Mouse (Mus musculus) T-helper 1 cell (primary cell): ENCODE measurements around the gene Ssh3.
"Not testable (repeated sequence)": the region's sequence is repeated elsewhere in the genome, so short reads cannot be mapped to it uniquely, and the experiment has no call there.

Experiments used
- in situ Hi-C: fragments of 300-600 bp; cut with MboI, MseI; formaldehyde crosslinking; loops from one replicate; pipeline ENCODE4 v1.15.1; 2025; ENCODE audit warnings: high pct_unique_total_duplicates

Ssh3 gene

DNA sequence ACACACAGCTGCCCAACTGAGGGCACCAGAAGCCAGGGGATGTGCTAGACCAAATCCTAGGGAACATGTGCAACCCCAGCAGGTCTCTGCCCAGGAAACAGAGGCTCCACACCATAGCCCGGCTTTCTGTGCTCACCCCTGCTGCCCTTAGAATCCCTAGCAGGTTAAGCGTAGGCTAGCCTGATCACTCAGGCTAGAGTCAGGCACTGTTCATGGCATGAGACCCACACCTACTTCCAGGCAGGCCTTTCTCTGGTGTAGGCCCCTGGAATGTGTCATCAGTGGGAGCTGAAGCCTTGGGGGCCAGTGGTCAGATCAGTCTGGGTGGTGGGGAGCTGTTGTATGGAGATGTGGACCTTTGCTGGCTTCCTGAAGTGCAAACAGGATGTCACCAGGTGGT lies 27.6 kb upstream of the Ssh3 start:
- in situ Hi-C loops: no loop called here

DNA sequence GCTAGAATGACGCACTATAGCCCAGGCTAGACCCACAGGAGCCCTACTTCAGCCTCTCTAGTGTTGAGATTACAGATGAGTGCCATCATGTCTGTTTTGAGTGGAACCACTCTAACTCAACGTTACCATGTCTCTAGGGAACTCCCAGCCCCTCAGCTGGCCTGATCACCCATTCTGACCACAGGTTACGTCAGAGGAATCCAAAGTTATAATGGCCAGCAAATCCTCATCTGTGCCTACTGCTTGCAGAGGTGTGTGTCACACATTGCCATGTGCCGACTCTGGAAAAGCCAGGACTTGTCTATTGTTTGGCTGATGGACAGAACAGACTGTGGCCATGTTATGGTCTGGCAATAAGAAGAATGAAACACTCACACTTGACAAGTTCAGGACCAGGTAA lies 26.4 kb upstream of the Ssh3 start:
- in situ Hi-C loops: no loop called here

DNA sequence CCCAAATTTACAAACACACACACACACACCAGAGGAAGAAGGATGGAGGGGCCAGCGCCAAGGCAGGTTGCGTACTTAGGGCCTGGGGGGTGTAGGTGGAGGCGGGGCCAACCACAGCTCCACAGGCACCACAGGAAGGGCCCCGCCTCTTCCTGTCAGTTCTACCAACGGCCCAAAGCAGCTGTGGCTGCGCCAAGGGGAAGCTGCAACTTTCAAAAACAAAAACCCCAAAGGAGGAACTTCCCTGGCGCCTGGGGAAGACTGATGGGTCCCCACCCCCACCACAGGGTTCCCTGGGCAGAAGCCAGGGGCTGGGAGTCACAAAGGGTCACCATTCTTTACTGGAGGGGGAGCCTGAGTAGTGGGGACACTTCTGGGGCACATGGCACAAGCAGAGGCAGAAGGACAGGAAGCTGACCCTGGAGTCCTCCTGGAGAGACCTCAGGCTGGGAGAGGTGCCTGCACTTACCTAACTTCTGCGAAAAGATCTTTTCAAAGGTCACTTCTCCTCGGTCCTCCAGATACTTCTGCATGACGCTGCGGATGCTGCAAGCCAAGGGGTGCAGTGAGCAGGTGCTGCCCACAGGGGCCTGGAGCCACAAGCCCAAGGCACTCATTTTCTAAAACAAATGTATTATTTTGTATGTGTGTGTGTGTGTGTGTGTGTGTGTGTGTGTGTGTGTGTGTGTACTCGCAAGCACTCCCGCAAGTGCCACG lies 25.6 kb upstream of the Ssh3 start:
- in situ Hi-C loops: no loop called here

DNA sequence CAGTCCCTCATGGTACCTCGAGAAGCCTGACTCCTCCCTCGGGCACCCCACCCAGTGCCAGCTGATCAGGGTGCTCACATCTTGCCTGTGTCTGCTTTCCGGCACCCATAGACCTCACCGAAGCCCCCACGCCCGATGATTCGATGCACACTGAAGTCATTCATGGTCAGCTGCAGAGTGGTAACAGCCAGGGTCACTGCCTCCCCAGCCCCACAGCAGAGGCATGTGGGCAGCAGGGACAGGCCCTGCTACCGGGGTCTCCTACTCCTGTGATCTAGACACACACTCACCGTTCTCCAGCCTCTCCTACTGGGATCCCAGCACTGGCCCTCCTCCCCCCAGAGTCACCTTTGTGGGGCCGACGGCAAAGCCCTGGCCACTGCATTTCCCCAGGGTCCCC lies 22.2 kb upstream of the Ssh3 start:
- in situ Hi-C loops: no loop called here

DNA sequence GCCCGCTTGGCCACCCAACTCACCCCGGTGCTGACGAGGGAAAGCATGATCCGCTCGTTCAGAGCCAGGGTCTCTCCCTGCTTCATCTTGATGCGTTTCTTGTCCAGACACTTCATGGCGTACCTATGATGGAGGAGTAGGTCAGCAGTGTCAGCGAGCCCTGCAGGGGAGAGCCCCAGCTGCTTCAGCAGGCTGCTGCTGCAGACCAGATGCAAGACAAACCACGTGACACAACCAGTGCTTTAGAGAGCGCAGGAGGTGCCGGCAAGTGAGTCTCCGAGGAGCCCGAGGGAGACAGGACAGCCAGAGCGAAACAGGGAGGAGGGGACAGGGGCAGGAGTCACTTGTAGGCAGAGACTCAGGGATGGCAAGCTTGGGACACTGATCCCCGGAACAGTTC lies 21.8 kb upstream of the Ssh3 start:
- in situ Hi-C loops: no loop called here

DNA sequence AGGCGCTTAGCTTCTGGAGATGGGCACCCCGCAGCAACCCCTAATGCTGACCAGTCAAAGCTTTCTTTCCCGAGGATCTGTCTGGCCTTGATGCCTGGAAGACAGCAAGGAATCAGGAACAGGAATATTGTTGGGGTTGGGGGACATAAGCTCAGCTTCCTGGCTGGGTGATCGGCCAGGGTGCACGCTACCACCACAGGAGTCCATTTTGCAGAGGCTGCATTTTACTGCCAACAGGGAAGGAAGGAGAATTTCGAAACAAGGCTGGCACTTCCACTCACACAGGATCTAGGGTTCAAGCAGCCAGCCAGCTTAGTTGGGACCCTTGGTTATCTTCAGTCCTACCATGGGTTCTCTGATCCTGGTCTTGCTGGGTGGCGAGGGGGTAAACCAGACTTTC lies 14.7 kb upstream of the Ssh3 start:
- in situ Hi-C loops: no loop called here

DNA sequence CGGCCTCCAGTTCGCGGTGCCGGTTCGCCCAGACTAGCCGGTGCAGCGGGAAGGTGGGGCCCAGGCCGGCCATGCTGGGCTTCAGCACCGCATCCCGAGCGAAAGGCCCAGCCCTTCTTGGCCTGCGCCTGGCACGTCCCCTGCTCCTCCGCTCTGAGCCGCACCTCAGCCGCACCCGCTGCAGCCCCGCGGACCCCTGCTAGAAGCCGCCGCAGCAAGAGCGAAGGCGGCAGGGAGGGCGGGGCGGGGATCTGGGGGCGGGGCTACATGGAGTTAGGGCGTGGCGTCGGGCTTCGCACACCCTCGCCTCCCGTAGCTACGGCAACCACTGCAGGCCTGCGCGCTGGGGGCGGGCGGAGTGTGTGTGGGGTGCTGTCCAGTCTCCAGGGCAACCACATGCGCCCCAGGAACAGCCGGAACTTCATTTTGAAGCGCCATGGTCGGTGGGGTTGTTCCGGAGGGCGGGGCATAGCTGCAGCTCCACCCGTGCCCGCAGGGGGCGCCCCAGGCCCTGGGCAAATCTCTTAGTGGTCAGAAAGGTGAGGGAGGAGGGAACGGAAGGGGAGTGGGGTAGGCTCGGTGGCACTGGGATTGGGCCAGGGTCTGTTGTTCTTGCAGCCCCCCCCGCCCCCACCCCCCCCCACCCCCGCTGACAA lies 14.0 kb upstream of the Ssh3 start, which contains the start of gene Ankrd13d:
TSS of gene Ankrd13d (minus strand) at position 240 of the 656 bp plus-strand sequence.
- in situ Hi-C loops: no loop called here

DNA sequence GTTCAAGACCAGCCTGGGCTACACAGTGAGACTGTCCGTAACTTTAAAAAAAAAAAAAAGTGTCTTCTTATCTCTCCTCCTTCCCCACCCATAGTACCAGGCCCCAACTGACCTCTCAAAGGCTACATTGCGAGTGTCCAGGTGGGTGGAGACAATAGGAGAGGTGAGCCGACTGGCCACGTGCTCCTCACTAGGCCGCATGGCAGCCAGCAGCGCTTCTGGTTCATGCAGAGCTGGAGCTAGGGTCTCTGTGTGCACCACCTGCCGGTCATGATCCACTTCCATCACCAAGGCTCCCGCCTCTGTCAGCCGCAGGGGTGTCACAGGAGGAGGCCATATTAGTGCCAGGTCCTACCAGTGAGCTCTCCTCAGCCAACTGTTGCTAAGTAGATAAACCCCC lies 11.4 kb upstream of the Ssh3 start:
- in situ Hi-C loops: no loop called here

DNA sequence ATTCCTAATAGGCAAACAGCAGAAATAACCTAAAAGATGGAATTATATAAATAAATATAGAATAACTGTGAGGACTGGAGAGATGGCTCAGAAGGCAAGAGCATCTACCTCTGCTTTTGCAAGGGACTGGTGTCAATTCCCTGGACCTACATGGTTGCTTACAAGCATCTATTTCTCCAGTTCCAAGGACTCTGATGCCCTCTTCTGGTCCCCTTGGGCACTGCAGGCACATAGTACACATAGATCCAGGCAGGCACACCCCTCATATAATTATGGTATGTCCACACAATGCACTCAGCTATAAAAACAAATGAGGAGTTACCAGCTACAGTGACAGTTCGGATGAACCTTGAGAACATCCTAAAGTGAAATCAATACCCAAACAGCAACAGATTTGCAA lies 10.5 kb upstream of the Ssh3 start:
- in situ Hi-C loops: no loop called here

DNA sequence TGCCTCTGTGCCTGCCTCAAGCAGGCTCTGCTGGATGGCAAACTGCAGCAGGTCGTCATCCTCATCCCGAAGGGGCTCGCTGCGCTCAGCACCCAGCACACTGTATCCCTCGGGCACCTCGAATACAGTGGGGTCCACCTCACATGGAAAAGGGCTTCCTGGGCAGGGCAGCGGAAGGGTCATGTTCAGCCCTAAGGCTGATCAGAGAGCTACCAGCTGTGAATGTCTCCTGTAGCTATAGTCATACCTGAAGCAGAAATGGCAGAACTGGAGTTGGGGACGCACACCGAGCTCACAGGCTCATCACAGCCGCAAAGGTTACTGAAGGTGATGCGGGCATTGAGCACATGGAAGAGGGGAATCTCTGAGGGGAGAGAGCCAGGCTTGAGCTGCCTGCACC lies 2.0 kb upstream of the Ssh3 start:
- in situ Hi-C loops: no loop called here

DNA sequence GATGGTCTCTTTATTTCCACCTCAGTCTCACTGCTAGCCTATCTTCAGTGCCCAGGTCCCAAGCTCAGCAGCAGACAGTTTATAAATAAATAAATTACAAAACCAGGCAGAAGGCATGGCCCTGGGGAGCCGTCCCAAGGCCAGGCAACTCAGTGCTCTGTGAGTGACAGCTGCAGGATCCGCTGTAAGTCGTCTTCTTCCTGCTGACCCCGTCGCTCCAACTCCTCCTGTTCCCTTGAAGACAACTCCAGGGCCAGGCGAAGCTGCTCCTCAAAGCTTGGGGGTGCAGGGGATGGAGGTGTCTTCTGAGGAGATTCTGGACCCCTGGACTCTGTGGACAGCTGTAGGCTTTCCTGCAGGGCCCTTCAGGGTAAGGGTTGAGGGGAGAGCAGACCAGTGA lies 1.2 kb upstream of the Ssh3 start:
- in situ Hi-C loops: no loop called here

DNA sequence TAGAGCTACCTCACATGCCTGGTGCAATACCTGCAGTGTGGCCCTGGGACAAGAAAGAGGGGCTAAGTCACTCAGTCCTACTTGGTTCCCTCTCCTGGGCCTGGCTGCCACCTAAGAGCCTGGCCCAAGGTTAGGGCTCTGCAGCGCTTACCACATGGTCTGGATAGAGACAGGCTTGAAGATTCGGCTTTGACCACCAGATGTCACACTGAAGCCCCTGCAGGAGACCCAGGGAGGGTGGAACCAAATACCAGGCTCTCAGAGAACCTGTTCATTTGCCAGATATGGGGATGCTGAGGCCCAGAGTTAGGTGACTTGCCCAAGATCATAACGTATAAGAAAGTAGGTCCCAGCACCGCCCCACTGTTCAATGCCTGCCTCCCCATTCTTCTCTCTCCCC lies 3.0 kb downstream of the Ssh3 start:
- in situ Hi-C loops: no loop called here

DNA sequence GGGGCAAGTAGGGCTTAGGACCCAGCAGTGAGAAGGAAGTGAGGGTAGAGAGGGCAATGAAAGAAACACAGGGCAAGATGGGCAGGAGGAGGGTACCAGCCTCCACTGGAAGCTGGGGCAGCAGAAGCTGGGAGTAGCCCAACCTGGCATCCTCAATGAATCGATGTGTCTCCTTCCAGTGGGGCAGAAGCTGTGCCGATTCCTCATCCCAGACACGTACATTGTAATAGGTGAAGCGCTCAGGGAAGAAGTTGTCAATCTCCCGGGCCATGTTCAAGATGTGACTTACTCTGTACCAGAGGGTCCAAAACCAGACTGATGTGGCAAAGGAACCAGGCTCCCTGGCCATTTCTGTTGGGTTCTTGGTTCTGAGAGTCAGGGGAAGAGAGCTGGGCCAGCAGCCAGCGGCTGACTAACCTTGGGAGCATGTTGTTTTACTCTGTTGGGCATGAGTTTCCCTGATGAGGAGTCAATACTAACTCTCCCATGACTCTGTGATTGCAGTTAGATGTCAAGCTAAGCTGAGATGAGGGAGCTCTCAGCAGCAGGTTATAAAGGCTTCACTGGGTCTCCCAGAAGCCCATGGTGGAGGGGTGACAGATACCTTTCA lies 4.7 kb downstream of the Ssh3 start:
- in situ Hi-C loops: no loop called here

DNA sequence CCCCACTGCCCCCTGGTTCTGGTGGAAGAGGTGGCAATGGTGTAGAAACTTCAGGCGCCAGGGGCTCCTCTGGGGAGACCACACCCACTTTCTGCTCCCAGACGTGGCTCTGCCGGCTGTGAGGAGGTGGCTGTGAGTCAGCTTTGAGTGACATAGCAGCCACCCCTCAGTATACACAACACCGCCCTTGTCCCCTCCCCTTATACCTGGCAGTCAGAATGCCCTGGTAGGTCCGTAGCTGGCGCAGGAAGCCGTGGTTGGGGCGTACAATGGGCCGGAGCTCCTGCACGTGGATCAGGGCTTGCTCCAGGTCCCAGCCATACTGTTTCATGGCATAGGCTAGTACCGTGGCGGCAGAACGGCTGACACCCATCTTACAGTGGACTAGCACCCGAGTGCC lies 5.3 kb downstream of the Ssh3 start:
- in situ Hi-C loops: no loop called here

DNA sequence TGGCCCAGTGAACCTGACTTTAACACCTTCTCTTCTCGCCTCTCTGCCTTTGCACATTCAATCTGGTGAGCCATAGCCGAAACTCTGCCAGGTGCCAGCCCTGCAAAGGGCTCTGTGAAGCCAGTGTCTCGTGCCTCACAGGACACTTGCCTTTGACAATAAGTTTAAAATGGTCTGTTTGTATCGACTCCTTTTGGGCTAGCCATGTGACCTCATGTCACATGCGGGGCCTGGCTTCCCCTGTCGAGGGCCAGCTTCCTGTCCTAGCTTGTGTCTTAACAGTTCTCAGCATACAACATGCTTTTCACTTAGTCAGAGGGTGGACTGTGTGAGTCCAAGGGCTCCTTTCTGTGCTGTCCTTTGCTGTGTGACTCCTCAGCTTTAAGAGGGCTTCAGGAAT lies 6.2 kb downstream of the Ssh3 start:
- in situ Hi-C loops: no loop called here

DNA sequence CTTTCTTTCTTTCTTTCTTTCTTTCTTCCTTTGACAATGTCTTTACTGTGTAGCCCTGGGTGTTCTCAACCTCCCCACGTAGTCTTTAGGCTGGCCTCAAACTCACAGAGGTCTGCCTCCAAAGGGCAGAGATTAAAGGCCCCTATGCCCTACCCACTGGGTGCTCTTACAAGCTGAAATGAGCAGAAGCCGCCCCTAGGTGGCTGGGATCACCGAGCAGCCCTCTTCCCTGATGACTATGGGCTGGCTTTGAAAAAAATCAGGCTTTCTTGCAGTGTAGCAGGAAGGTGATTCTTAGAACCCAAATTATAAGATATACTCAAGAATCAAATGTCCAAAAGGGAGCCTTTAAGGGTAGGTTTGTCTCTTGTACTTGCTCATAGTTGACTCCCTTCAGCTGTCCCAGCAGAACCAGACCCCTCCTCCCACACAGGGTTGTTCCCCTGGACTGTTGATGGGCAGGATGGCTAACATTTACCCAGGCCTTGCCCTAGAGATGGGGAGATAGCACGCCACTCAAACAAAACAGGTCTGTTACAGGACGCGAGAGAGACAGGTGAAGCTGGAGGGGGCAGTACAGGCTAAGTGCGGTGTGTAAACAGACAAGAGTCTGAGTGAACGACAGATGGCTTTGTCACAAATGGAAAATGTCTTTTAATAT lies 7.8 kb downstream of the Ssh3 start:
- in situ Hi-C loops: no loop called here

DNA sequence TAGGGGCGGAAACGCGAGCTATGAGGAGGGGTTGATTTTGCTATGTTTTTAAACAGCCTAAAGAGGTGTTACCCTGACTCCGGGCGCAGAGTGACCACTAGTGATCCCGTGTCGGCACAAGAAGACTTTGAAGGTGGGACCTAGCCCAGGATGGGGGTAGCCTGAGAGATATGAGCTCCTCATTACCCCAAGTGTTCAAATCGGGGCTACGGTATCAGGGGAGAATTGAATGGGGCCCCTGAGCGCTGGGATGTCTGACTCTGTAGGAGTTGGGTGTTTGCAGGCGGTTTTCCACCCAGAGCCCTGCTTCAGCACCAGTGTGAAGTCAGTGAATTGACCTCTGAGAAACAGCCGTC lies 11.1 kb downstream of the Ssh3 start:
- in situ Hi-C loops: loop anchor here (5.0 kb wide), 1 partner anchor 54 kb away; no protein-coding TSS in a partner anchor

DNA sequence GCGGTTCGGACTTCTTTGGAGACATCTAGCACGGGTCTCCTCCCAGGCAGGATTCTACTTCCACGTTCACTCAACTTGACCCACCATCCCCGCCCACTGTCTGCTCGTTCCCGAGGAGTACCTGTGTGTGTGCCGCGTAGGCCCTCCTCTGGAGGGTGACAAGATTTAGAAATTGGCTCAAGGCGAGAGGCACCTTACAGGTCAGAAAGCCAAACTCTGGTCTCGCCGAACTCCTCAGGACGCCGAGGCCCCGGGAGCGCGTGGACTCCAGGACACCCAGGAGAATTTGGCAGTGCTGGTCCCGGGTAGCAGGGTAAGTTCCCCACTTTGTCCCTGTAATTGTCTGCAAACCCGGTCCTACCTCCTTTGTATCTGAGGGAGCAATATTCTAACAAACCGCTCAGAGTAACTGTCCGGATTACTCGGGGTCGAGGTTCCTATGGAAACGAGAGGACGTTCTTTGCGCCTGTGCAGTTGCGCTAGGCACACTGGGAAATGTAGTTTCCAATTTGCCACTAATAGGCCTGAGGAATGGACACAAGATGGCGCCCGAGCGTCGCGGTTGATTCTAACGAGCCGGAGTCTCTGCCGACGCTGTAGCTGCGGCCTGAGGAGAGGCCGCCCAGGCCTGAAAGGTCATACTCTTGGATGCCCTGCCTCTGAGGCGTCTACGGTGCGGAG lies 11.6 kb downstream of the Ssh3 start:
- in situ Hi-C loops: loop anchor here (5.0 kb wide), 1 partner anchor 55 kb away; no protein-coding TSS in a partner anchor

DNA sequence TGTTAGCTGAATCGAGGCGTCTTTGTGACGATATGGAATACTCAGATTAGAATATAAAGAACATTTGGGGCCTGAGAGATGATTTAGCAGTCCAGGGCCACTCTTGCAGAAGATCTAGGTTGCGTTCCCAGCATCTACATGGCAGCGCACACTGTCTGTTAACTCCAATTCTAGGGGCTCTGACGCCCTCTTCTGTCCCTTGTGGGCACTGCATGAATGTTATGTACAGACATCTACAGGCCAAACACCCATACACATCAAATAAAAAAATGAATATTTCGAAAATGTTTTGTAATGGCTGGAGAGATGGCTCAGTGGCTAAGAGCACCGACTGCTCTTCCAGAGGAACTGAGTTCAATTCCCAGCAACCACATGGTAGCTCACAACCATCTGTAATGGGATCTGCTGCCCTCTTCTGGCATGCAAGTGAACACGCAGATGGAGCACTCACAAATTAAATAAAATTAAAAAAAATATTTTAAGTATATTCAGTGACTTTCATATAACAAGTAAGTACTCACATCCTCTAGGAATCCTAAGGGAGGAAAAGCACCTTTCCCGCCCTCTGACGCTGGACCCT lies 13.3 kb downstream of the Ssh3 start:
- in situ Hi-C loops: loop anchor here (5.0 kb wide), 1 partner anchor 57 kb away; no protein-coding TSS in a partner anchor

DNA sequence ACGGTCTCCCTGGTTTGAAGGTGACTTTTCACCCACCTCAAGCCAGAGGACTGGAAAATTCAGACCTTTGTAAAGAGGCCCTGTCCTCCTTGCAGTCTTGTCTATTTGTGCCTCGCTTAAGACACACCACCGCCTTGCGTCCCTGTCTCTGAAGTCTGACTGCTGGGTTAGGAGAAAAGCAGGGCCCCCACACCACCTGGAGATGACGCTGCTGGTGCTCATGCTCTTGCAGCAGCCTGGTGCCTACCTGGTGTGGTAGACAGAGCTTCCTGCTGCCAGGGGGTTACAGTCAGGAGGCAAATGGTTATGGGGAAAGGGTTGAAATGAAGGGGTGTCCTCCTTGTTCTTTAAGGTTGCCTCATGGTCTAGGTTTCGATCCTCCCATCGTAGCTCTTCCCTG lies 14.8 kb downstream of the Ssh3 start:
- in situ Hi-C loops: no loop called here

DNA sequence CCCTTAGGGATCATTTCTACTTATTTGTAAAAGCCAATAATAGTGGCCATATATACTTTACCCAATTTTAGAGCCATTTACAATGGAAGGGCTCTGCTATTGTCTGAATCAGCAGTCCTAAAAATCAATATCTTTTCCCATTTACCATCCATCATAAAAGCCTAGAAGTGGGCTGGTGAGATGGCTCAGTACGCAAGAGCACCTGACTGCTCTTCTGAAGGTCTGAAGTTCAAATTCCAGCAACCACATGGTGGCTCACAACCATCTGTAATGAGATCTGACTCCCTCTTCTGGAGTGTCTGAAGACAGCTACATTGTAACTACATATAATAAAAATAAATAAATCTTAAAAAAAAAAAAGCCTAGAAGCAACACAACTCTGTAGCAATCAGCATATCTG lies 20.3 kb downstream of the Ssh3 start:
- in situ Hi-C loops: not testable (repeated sequence)

DNA sequence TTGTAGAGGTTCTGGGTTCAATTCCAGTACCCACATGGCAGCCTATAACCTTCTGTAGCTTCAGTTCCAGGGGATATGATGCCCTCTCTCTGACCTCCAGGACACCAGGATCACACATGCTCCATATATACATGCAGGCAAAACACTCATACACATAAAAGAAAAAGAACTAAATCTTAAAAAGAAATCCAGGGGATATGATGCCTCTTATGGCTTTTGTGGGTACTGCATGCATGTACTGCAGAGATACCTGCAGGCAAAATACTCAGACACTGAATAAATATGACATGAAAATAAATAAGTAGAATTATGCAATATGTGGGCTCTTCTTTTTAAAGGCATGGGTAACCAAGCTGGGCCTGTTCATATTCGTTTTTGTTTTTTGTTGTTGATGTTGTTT lies 22.0 kb downstream of the Ssh3 start:
- in situ Hi-C loops: no loop called here
